Mouse (Mus musculus) hindbrain, embryonic 14.5 days (tissue): ENCODE results near the gene Gm20870. TPM values are rescaled to one million over a fixed set of nuclear protein-coding genes. Genes with fewer than 3 reads are reported as not detected.
"Not testable (repeated sequence)": the region's sequence is repeated elsewhere in the genome, so short reads cannot be mapped to it uniquely, and the experiment has no call there.

Experiments
- ATAC-seq: fragments of 200-750 bp; cut with Nextera tagmentation; 2 replicates; pipeline ENCODE4 v1.8.0; 2017; ENCODE audit warnings: moderate number of reproducible peaks, mild to moderate bottlenecking, moderate TSS enrichment, moderate library complexity; ENCODE audit not compliant: low FRiP score
- DNase-seq: peaks from one replicate; pipeline ENCODE4 v3.0.0-alpha.2; 2015; ENCODE audit warnings: low spot score
- H3K27ac ChIP-seq: fragments of 300-500 bp; sonication (generic); 2 replicates; pipeline ENCODE4 v1.5.1; 2014; ENCODE audit warnings: mild to moderate bottlenecking, moderate library complexity
- H3K27me3 ChIP-seq: fragments of 300-500 bp; sonication (generic); 2 replicates; pipeline ENCODE4 v1.6.1; 2014; ENCODE audit warnings: mild to moderate bottlenecking, low read length, mixed read lengths; ENCODE audit not compliant: control insufficient read depth, insufficient read depth
- H3K36me3 ChIP-seq: fragments of 300-500 bp; sonication (generic); replicated peaks from 2 replicates; pipeline ENCODE4 v1.6.1; 2014; ENCODE audit not compliant: control insufficient read depth, insufficient read depth
- H3K4me1 ChIP-seq: fragments of 300-500 bp; sonication (generic); replicated peaks from 2 replicates; pipeline ENCODE4 v1.6.1; 2014; ENCODE audit warnings: antibody characterized with exemption, low read length, mixed read lengths; ENCODE audit not compliant: control insufficient read depth, insufficient read depth
- H3K4me2 ChIP-seq: fragments of 300-500 bp; sonication (generic); replicated peaks from 2 replicates; pipeline ENCODE4 v1.6.1; 2014; ENCODE audit warnings: mild to moderate bottlenecking, moderate library complexity
- H3K4me3 ChIP-seq: fragments of 300-500 bp; sonication (generic); replicated peaks from 2 replicates; pipeline ENCODE4 v1.5.1; 2014; ENCODE audit warnings: mild to moderate bottlenecking, low read length
- H3K9ac ChIP-seq: fragments of 300-500 bp; sonication (generic); 2 replicates; pipeline ENCODE4 v1.6.1; 2014
- H3K9me3 ChIP-seq: fragments of 300-500 bp; sonication (generic); 2 replicates; pipeline ENCODE4 v1.6.1; 2016; ENCODE audit warnings: low read length; ENCODE audit not compliant: control insufficient read depth
- WGBS: fragments of 180-500 bp; shearing (Covaris S2); extraction: QIAGEN DNeasy Blood & Tissue Kit; methylation state at CpG from one replicate; pipeline ENCODE4 v1.1.7; 2014; 5-methylcytosine and 5-hydroxymethylcytosine counted together
- polyA plus RNA-seq: library from polyadenylated mRNA; unstranded; fragments of >200 nt; fragmentation: Nextera tagmentation; extraction: Ambion mirVana; gene quantifications from 2 replicates; pipeline ENCODE4 v1.2.1, GENCODE M21; 2014

The Gm20870 gene
- polyA plus RNA-seq: not detected in 2 replicates

DNA sequence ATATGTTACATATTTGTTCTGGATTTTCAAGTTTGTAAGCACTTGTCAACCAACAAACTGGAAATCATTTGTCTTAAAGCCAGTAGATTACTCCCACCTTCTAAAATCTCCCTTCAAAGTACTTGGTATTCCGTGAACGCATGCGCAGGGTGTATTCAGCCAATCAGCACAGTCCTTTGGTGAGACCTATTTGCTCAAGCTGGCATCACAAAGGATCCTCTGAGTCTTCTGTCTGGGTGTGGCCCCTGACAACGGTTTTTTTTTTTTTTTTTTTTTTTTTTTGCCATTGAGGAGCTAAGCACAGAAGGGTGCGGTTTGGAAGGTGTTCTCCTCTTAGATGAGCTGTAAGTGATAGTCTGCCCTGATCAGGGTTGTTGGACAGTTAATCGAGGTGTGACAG lies at the start of gene Gm20870:
Gene Gm20870, plus strand, starts transcription at position 301 of the 400 bp plus-strand sequence.
- not testable (repeated sequence) for H3K27me3 ChIP-seq, H3K4me3 ChIP-seq, H3K27ac ChIP-seq, H3K9me3 ChIP-seq, H3K9ac ChIP-seq, ATAC-seq, DNase-seq, H3K4me1 ChIP-seq, H3K4me2 ChIP-seq, H3K36me3 ChIP-seq
- no CpG with 5 or more reads among the region's 6 CpGs for WGBS

Other genes starting within 250 kb of the Gm20870 start
- not detected in 2 replicates for gene Gm20869, start 222.6 kb upstream of the Gm20870 start, polyA plus RNA-seq